In genomic region chr8:121654131-121654530, GRCm38 (mm10) we compare ENCODE assay signal across 9 mouse cellular contexts. TPM values are rescaled to one million over a fixed set of nuclear protein-coding genes. Genes with fewer than 3 reads are reported as not detected.
A peak's percentile ranks its signal among the peaks of the same experiment; 100 is the strongest.
DNase-seq lines count a peak whose midpoint lies in the region; ATAC-seq and TF ChIP-seq lines count a peak whose summit lies in the region.
"Had no signal": no experiment of that assay in that cellular context is flagged by ENCODE, and none has a peak within 500 bp of the region (broad histone marks: within the 10 kb centered on the region; RNA-seq: fewer than 3 reads in every experiment).

No protein-coding gene starts in this region.

- no peaks in the 10 kb centered on the region for H3K9me3 ChIP-seq in intestine, embryonic 16.5 days (ENCODE audit: control insufficient read depth, low read length)

- peak overlapping the region; percentile 97 for H3K27ac ChIP-seq in cerebellum, adult 2 months (ENCODE audit: insufficient read depth, low read length)
- peak overlapping the region; percentile 99 for H3K27ac ChIP-seq in left cerebral cortex, adult 2 months
- H3K27ac ChIP-seq in intestine, embryonic 16.5 days (ENCODE audit: low read length): no peak overlapping the region
- H3K27ac ChIP-seq in olfactory bulb, adult 2 months (ENCODE audit: insufficient read depth, low read depth, low read length): peak overlapping the region; percentile 99
- H3K27ac ChIP-seq: macrophage had no signal

- TF ChIP-seq CTCF in cerebellum, adult 2 months (IDR thresholded peaks at IDR 0.05; ENCODE audit: borderline replicate concordance, insufficient read depth, low read depth, low read length): no peak
- no peak for TF ChIP-seq CTCF in left cerebral cortex, adult 2 months (IDR thresholded peaks at IDR 0.05)
- TF ChIP-seq CTCF in olfactory bulb, adult 2 months (IDR thresholded peaks at IDR 0.05; ENCODE audit: insufficient read depth, low read depth, low read length): no peak

- H3K4me2 ChIP-seq in intestine, embryonic 16.5 days (ENCODE audit: low read depth, low read length): peak overlapping the region; percentile 96

- WGBS in cerebellum, adult 2 months: 53% methylated on average over 4 of the region's 4 CpGs
- WGBS in intestine, embryonic 16.5 days: 82% methylated on average over 4 of the region's 4 CpGs
- 36% methylated on average over 4 of the region's 4 CpGs for WGBS in olfactory bulb, adult 2 months

- peak overlapping the region; percentile 89; the same call in 1 of the 2 replicates for H3K9ac ChIP-seq in intestine, embryonic 16.5 days (ENCODE audit: low read depth, low read length)

- peak overlapping the region; percentile 71 for H3K4me3 ChIP-seq in cerebellum, adult 2 months (replicated peaks; ENCODE audit: insufficient read depth, low read depth, low read length)
- H3K4me3 ChIP-seq in left cerebral cortex, adult 2 months: peak overlapping the region; percentile 83
- H3K4me3 ChIP-seq in intestine, embryonic 16.5 days (ENCODE audit: low read length): 0 out of 2 replicates have a peak overlapping the region, but pooled peaks have one; percentile 70
- H3K4me3 ChIP-seq in olfactory bulb, adult 2 months (ENCODE audit: insufficient read depth, low read depth, low read length): peak overlapping the region; percentile 79

- ATAC-seq in intestine, embryonic 16.5 days: no peak

- H3K27me3 ChIP-seq in cerebellum, adult 2 months (ENCODE audit: control insufficient read depth, insufficient read depth, low read length): no peaks in the 10 kb centered on the region
- no peaks in the 10 kb centered on the region for H3K27me3 ChIP-seq in intestine, embryonic 16.5 days (replicated peaks; ENCODE audit: control insufficient read depth, insufficient read depth, low read length)

- H3K36me3 ChIP-seq in intestine, embryonic 16.5 days (ENCODE audit: control insufficient read depth, insufficient read depth, low read length): no peaks in the 10 kb centered on the region

- intact Hi-C loops in left cerebral cortex, adult 2 months (cut with DNase I): loop anchor here (1.0 to 5.0 kb wide), 2 partner anchors 30 to 253 kb away; partner anchors contain the start of gene Slc7a5

- DNase-seq in cerebellum, adult 2 months: peak in 1 of 2 experiments; percentile 46
- no peak for DNase-seq in cerebellum, adult 18-20 months
- DNase-seq in left cerebral cortex, adult 2 months (ENCODE audit: extremely low spot score in 1 of 2, low spot score in 2 of 2): no peak
- DNase-seq in left cerebral cortex, adult 9 months (ENCODE audit: low spot score in 2 of 2): no peak
- no peak for DNase-seq in urinary bladder, postnatal 25 days (ENCODE audit: low spot score)
- DNase-seq in spleen, adult 12 weeks (ENCODE audit: low spot score): no peak

- H3K4me1 ChIP-seq in cerebellum, adult 2 months (ENCODE audit: control insufficient read depth, insufficient read depth, low read length): peaks cover 21% of the 10 kb centered on the region
- H3K4me1 ChIP-seq in intestine, embryonic 16.5 days (ENCODE audit: control insufficient read depth, insufficient read depth, low read length): peaks cover 33% of the 10 kb centered on the region
- H3K4me1 ChIP-seq in olfactory bulb, adult 2 months (ENCODE audit: control insufficient read depth, insufficient read depth, low read length): peaks cover 38% of the 10 kb centered on the region

- TF ChIP-seq POLR2A in cerebellum, adult 2 months (IDR thresholded peaks at IDR 0.05; ENCODE audit: borderline replicate concordance, insufficient read depth, low read length): no peak
- TF ChIP-seq POLR2A in olfactory bulb, adult 2 months (IDR thresholded peaks at IDR 0.05; ENCODE audit: insufficient read depth, low read depth, low read length): no peak

RNA-seq across cellular contexts. Expression of gene Zcchc14, which starts 1.4 kb away (rescaled TPM):
- 37.0 and 41.0 TPM in 2 replicates for polyA plus RNA-seq in cerebellum, adult 2 months (2012; rRNA removed)
- total RNA-seq in left cerebral cortex, adult 2 months (2021): 10 to 100 TPM; 69.6 to 72.8 TPM
- 7.7 and 9.5 TPM in 2 replicates for polyA plus RNA-seq in intestine, embryonic 16.5 days (2015; fragmentation: Nextera tagmentation; extraction: Ambion mirVana)
- polyA plus RNA-seq in olfactory bulb, adult 2 months (2012; ENCODE audit: insufficient read depth, insufficient read length, low replicate concordance, missing spikeins): not detected in 2 replicates
